ENCODE assay signal across 9 mouse cellular contexts in the genomic region with DNA sequence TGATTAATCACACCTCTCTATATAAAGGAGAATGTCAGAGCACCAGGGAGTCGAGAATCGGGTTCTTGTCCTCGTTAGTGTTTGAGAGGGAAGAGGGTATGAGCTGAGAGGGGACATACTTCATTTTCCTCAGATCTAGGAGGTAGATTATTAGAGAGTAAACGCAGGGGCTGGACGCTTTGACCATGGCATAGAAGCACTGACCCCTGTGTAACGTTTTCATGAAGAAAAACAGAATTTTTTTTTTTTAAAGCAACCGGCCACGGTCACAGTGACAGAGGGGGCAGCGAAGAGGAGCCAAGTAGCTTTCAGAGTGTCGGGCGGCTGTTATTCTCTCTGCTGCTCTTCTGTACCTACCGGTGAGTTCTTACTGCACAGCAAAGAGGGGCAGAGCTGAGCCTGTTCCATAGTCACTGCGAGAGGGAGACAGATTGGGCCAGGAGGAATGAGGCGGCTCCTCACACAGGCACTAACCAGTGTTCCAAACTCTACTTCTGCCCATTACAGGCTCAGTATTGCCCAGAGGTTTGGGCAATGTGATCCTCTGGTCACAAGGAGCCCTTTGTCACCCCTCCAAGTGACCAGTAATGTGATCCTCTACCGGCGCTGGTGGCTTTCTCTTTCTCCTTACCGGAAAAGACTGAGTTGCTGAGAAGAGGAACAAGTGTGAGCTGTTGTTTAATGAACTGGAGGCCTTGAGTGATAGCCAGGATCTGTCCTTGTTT. TPM values are rescaled to one million over a fixed set of nuclear protein-coding genes. Genes with fewer than 3 reads are reported as not detected.
DNase-seq lines count a peak whose midpoint lies in the region; TF ChIP-seq lines count a peak whose summit lies in the region.
"Had no signal": no experiment of that assay in that cellular context is flagged by ENCODE, and none has a peak within 500 bp of the region (broad histone marks: within the 10 kb centered on the region; RNA-seq: fewer than 3 reads in every experiment).

No protein-coding gene starts in this region.

- peaks cover 21% of the 10 kb centered on the region for H3K4me1 ChIP-seq in forebrain, embryonic 10.5 days

- H3K36me3 ChIP-seq in forebrain, embryonic 10.5 days (replicated peaks): no peaks in the 10 kb centered on the region

- peak overlapping the region; percentile 54 for H3K4me3 ChIP-seq in forebrain, embryonic 10.5 days
- peak overlapping the region; percentile 65 for H3K4me3 ChIP-seq in layer of hippocampus, adult 2 months

- intact Hi-C loops in heart, postnatal 36 days (cut with DNase I): loop anchor here (2.0 to 5.0 kb wide), 5 partner anchors 213 to 400 kb away; partner anchors contain the start of genes Btnl9 and Zfp62

- WGBS in forebrain, embryonic 10.5 days: 11% methylated on average over 17 of the region's 17 CpGs

- TF ChIP-seq CTCF in layer of hippocampus, adult 2 months (conservative IDR thresholded peaks at IDR 0.05): no peak

- no peaks in the 10 kb centered on the region for H3K9me3 ChIP-seq in forebrain, embryonic 10.5 days

- peak overlapping the region; percentile 73; the same call in 1 of the 2 replicates for H3K27ac ChIP-seq in forebrain, embryonic 10.5 days
- peak overlapping the region; percentile 86 for H3K27ac ChIP-seq in layer of hippocampus, adult 2 months

- peaks cover 43% of the 10 kb centered on the region for H3K27me3 ChIP-seq in forebrain, embryonic 10.5 days (ENCODE audit: poor library complexity, severe bottlenecking)

- peak; percentile 34 for DNase-seq in cerebellum, adult 9-11 months
- DNase-seq in cerebellum, adult 11 months: no peak
- DNase-seq in adrenal gland, adult 2 months: peak; percentile 76
- DNase-seq in forebrain, embryonic 10.5 days (ENCODE audit: extremely low spot score, low spot score): peak; percentile 21
- peak; percentile 66 to 71 for DNase-seq in heart, postnatal 36 days
- DNase-seq in layer of hippocampus, adult 2 months (ENCODE audit: low spot score in 2 of 2): peak in 1 of 2 experiments; percentile 33
- DNase-seq in lung, postnatal 14 days: peak; percentile 48
- peak; percentile 28 for DNase-seq in ovary, postnatal 14 days (ENCODE audit: low spot score)

RNA-seq across cellular contexts. Expression of gene Irgm1, which starts 0.5 kb away (rescaled TPM):
- 10 to 100 TPM; 19.8 to 22.3 TPM for total RNA-seq in adrenal gland, adult 2 months (2021)
- polyA plus RNA-seq in adrenal gland, adult 2 months (2012; rRNA removed): 4.1 and 6.3 TPM in 2 replicates
- 1.2 and 1.6 TPM in 2 replicates for polyA plus RNA-seq in forebrain, embryonic 10.5 days (2016; fragmentation: Nextera tagmentation; extraction: Ambion mirVana)
- total RNA-seq in heart, postnatal 36 days (2021): 10 to 100 TPM; 12.5 to 13.5 TPM
- 1 to 10 TPM; 3.6 to 4.3 TPM for total RNA-seq in layer of hippocampus, adult 2 months (2021)

RNA-seq across cellular contexts. Expression of gene Gm5431, which starts 30.0 kb away (rescaled TPM):
- 1 to 10 TPM; 1.8 to 2.9 TPM for total RNA-seq in adrenal gland, adult 2 months (2021)
- polyA plus RNA-seq in adrenal gland, adult 2 months (2012; rRNA removed): 0.09 and 0.12 TPM in 2 replicates
- 0.06 TPM in 1 of 2 replicates, not detected in the other for polyA plus RNA-seq in forebrain, embryonic 10.5 days (2016; fragmentation: Nextera tagmentation; extraction: Ambion mirVana)
- total RNA-seq in heart, postnatal 36 days (2021): 1 to 10 TPM in 1 of 2 experiments, under 1 TPM in 1; 0.86 to 3.0 TPM
- under 1 TPM; 0.12 to 0.38 TPM for total RNA-seq in layer of hippocampus, adult 2 months (2021)
- total RNA-seq: ES-E14 had no signal

RNA-seq across cellular contexts. Expression of gene Gm12184, which starts 45.5 kb away (rescaled TPM):
- total RNA-seq in adrenal gland, adult 2 months (2021): 1 to 10 TPM; 1.8 to 6.2 TPM
- 10.5 and 17.5 TPM in 2 replicates for polyA plus RNA-seq in adrenal gland, adult 2 months (2012; rRNA removed)
- 2.3 and 4.3 TPM in 2 replicates for polyA plus RNA-seq in forebrain, embryonic 10.5 days (2016; fragmentation: Nextera tagmentation; extraction: Ambion mirVana)
- 1 to 10 TPM; 3.5 to 3.9 TPM for total RNA-seq in heart, postnatal 36 days (2021)
- 1 to 10 TPM in 1 of 2 experiments, under 1 TPM in 1; 0.79 to 1.3 TPM for total RNA-seq in layer of hippocampus, adult 2 months (2021)

RNA-seq across cellular contexts. Expression of gene Trim7, which starts 46.0 kb away (rescaled TPM):
- 1 to 10 TPM; 8.8 to 9.0 TPM for total RNA-seq in adrenal gland, adult 2 months (2021)
- polyA plus RNA-seq in adrenal gland, adult 2 months (2012; rRNA removed): 16.5 and 21.0 TPM in 2 replicates
- 0.07 and 0.31 TPM in 2 replicates for polyA plus RNA-seq in forebrain, embryonic 10.5 days (2016; fragmentation: Nextera tagmentation; extraction: Ambion mirVana)
- 10 to 100 TPM; 17.8 to 26.2 TPM for total RNA-seq in heart, postnatal 36 days (2021)
- total RNA-seq in layer of hippocampus, adult 2 months (2021): 1 to 10 TPM; 2.6 to 2.8 TPM

RNA-seq across cellular contexts. Expression of gene Trim41, which starts 54.8 kb away (rescaled TPM):
- total RNA-seq in adrenal gland, adult 2 months (2021): 10 to 100 TPM; 38.6 to 45.0 TPM
- 36.5 and 38.6 TPM in 2 replicates for polyA plus RNA-seq in adrenal gland, adult 2 months (2012; rRNA removed)
- 4.0 and 4.6 TPM in 2 replicates for polyA plus RNA-seq in forebrain, embryonic 10.5 days (2016; fragmentation: Nextera tagmentation; extraction: Ambion mirVana)
- 10 to 100 TPM; 21.0 to 22.7 TPM for total RNA-seq in heart, postnatal 36 days (2021)
- total RNA-seq in layer of hippocampus, adult 2 months (2021): 10 to 100 TPM; 56.8 to 61.5 TPM
